Mouse (Mus musculus): Measurements from ENCODE around the gene Esyt1. TPM values are rescaled to one million over a fixed set of nuclear protein-coding genes. Genes with fewer than 3 reads are reported as not detected.

Gene Esyt1
- polyA plus RNA-seq, 1 experiment from 2014 or later: 11.7 TPM

DNA sequence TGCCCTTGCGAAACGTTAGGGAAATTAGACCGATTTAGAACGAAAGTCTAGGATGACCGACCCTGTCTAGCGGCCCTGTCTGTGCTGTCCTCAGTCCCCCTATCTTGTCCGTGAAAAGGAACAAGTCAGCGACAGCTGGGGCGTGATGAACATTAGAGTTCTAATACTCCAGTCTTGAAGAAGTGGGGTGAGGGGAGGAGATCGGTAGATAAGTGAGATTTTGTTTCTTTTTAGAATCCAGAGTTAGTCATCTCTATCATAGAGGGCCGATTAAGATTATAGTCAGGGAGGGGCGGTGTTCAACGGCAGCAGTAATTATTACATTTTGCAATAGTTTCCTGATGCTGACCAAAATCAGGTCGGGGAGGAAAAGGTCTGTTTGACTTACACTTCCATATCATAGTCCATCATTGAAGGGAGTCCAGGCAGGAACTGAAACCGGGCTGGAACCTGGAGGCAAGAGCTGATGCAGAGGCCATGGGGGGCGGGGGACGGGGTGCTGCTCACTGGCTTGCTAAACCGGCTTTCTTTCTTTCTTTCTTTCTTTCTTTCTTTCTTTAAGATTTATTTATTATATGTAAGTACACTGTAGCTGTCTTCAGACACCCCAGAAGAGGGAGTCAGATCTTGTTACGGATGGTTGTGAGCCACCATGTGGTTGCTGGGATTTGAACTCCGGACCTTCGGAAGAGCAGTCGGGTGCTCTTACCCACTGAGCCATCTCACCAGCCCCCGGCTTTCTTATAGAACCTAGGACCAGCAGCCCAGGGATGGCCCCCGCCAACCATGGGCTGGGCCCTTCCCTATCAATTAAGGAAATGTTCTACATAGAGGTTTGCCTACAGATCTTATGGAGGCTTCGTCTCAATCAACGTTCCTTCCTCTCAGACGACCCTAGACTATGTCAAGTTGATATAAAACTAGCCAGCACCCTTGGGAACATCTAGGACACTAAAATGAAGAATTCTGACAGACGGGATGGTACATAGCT lies 990 bp upstream of the Esyt1 start:
- Histone ChIP-seq H3K9me3 (ENCODE audit: control insufficient read depth) (no peaks in the 10 kb centered on the region), H3K27ac (ENCODE audit: low read depth, low read length) (no peak overlapping the region), H3K36me3 (ENCODE audit: control insufficient read depth, insufficient read depth) (peaks cover 8% of the 10 kb centered on the region), H3K4me1 (replicated peaks; ENCODE audit: control insufficient read depth, insufficient read depth, low read length) (no peaks in the 10 kb centered on the region), H3K27me3 (replicated peaks; ENCODE audit: control insufficient read depth, insufficient read depth, low read length) (no peaks in the 10 kb centered on the region), H3K4me2 (replicated peaks; ENCODE audit: low read depth) (peak overlapping the region; percentile 100), H3K4me3 (ENCODE audit: low read depth, low read length) (peak overlapping the region; percentile 92), H3K9ac (ENCODE audit: low read depth, low read length) (peak overlapping the region; percentile 11; the same call in 1 of the 2 replicates)
- no peak for TF ChIP-seq CTCF (IDR thresholded peaks at IDR 0.05; ENCODE audit: low read depth)
- no peak for ATAC-seq
- WGBS: 26% methylated on average over 28 of the region's 28 CpGs

DNA sequence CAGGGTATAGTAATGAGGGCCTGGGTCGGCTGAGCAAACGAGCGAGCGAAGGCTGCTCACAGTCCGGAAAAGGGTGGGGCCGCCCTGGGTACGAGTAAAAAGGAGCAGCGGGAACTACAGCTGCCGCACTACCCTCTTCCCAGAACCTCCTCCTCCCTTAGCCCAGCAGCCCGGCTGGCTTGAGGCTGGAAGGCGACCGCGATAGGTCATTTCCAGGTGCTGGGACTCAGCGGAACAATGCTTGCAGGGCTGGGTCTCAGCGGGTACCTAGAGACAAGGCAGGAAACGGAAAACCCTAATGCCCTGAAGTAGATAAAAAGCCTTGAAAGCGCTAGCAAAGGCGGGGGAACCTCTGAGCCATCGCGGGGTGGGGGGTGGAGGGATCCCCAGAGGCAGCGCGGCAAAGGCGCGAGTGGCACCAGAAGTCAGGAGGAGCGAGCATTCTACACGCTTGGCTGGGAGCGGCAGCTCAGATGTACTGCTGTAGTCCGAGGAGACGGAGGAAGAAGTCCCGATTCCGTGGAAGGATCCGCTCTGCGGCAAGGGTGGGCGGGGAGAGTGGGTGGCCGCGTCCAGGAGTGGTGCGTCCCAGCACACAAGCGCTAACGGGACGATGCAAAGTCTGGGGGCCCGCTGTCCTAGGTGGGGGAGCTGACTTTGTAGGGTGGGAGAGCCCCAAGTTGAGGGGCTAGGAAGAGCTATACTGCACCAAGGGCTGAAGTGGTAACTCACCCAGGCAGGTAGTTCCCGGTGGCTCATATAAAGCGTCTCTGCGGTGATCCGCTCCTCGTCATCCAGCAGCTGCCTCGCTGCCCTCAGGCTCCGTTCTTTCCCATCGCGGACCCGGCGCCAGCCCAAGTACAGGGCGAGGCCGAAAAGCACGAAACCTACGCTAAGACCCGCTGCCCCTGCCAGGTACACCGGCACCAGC lies 674 bp downstream of the Esyt1 start:
- Histone ChIP-seq H3K9ac (ENCODE audit: low read depth, low read length) (peak overlapping the region; percentile 78), H3K4me3 (ENCODE audit: low read depth, low read length) (peak overlapping the region; percentile 92), H3K4me1 (replicated peaks; ENCODE audit: control insufficient read depth, insufficient read depth, low read length) (no peaks in the 10 kb centered on the region), H3K9me3 (ENCODE audit: control insufficient read depth) (no peaks in the 10 kb centered on the region), H3K27ac (ENCODE audit: low read depth, low read length) (peak overlapping the region; percentile 86), H3K36me3 (ENCODE audit: control insufficient read depth, insufficient read depth) (peaks cover 22% of the 10 kb centered on the region), H3K27me3 (replicated peaks; ENCODE audit: control insufficient read depth, insufficient read depth, low read length) (no peaks in the 10 kb centered on the region), H3K4me2 (replicated peaks; ENCODE audit: low read depth) (peak overlapping the region; percentile 100)
- under 1% methylated on average over 58 of the region's 58 CpGs for WGBS
- peak; percentile 48 for ATAC-seq
- TF ChIP-seq CTCF (IDR thresholded peaks at IDR 0.05; ENCODE audit: low read depth): no peak

DNA sequence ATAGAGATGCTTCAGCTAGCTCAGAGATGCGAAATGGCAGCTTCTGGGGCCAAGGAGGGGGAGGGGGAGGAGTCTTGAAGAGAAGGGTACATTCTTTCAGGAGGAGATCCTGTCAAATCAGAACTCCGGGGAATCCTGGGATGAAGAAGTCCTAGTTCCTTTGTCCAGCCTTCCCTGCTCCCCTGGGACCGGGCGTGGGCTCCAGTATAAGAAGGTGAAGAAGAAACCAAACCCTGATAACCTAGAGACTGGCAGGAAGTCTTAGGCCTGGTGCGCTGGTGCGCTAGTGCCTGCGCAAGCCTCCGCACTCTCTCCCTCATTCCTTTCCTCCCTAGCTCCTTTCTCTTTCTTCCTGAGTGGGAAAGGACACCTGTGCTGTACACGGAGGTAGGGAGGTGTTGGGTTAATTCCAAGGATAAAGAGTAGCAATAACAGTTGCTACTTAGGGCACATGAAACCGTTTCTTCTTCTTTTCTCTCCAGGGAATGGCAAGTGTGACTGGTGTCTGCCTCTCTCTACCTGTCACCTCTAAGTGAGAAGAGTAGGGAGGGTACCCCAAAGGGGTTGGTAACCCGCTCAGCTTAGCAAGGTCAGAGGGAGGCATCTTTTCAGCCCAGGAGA lies 1.4 kb downstream of the Esyt1 start:
- no peak for ATAC-seq
- 43% methylated on average over 11 of the region's 11 CpGs for WGBS
- H3K4me2 ChIP-seq (replicated peaks; ENCODE audit: low read depth): peak overlapping the region; percentile 100

DNA sequence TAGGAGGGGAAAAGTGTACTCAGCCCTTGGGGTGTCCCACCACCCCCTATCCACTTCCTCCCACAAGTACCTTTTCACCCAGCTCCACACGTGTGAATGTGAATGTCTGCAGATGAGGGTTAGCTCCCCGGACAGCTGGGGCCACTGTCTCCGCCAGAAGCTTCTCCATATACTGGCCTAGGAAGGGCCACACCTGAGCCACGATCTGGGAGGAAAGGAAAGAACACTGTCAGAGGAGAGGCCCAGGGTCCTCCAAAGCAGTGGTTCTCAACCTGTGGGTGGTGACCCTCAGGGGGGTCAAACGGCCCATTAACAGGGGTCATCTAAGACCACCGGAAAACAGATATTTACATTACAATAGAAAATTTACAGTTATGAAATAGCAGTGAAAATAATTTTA lies 3.3 kb downstream of the Esyt1 start:
- WGBS: 75% methylated on average over 6 of the region's 6 CpGs
- Histone ChIP-seq H3K36me3 (ENCODE audit: control insufficient read depth, insufficient read depth) (peaks cover 42% of the 10 kb centered on the region), H3K27ac (ENCODE audit: low read depth, low read length) (no peak overlapping the region), H3K9ac (ENCODE audit: low read depth, low read length) (no peak overlapping the region), H3K9me3 (ENCODE audit: control insufficient read depth) (no peaks in the 10 kb centered on the region), H3K4me3 (ENCODE audit: low read depth, low read length) (no peak overlapping the region), H3K27me3 (replicated peaks; ENCODE audit: control insufficient read depth, insufficient read depth, low read length) (no peaks in the 10 kb centered on the region), H3K4me2 (replicated peaks; ENCODE audit: low read depth) (no peak overlapping the region), H3K4me1 (replicated peaks; ENCODE audit: control insufficient read depth, insufficient read depth, low read length) (no peaks in the 10 kb centered on the region)
- TF ChIP-seq CTCF (IDR thresholded peaks at IDR 0.05; ENCODE audit: low read depth): no peak
- no peak for ATAC-seq

More for the DNA sequence above, 1.4 kb downstream of the Esyt1 start:
- H3K4me3 ChIP-seq (ENCODE audit: low read depth, low read length): peak overlapping the region; percentile 92
- no peaks in the 10 kb centered on the region for H3K9me3 ChIP-seq (ENCODE audit: control insufficient read depth)
- H3K27me3 ChIP-seq (replicated peaks; ENCODE audit: control insufficient read depth, insufficient read depth, low read length): no peaks in the 10 kb centered on the region
- TF ChIP-seq CTCF (IDR thresholded peaks at IDR 0.05; ENCODE audit: low read depth): no peak
- H3K27ac ChIP-seq (ENCODE audit: low read depth, low read length): no peak overlapping the region; the same call in 1 of the 2 replicates
- H3K4me1 ChIP-seq (replicated peaks; ENCODE audit: control insufficient read depth, insufficient read depth, low read length): no peaks in the 10 kb centered on the region
- H3K36me3 ChIP-seq (ENCODE audit: control insufficient read depth, insufficient read depth): peaks cover 30% of the 10 kb centered on the region
- peak overlapping the region; percentile 78; the same call in 1 of the 2 replicates for H3K9ac ChIP-seq (ENCODE audit: low read depth, low read length)

GRCm38 (mm10) chr10:128520591-128520990 lies 5.1 kb downstream of the Esyt1 start:
- no peaks in the 10 kb centered on the region for H3K4me1 ChIP-seq (replicated peaks; ENCODE audit: control insufficient read depth, insufficient read depth, low read length)
- no peak overlapping the region for H3K9ac ChIP-seq (ENCODE audit: low read depth, low read length)
- 89% methylated on average over 16 of the region's 16 CpGs for WGBS
- TF ChIP-seq CTCF (IDR thresholded peaks at IDR 0.05; ENCODE audit: low read depth): no peak
- H3K4me2 ChIP-seq (replicated peaks; ENCODE audit: low read depth): no peak overlapping the region
- H3K36me3 ChIP-seq (ENCODE audit: control insufficient read depth, insufficient read depth): peaks cover 58% of the 10 kb centered on the region
- no peaks in the 10 kb centered on the region for H3K27me3 ChIP-seq (replicated peaks; ENCODE audit: control insufficient read depth, insufficient read depth, low read length)
- no peak for ATAC-seq
- no peak overlapping the region for H3K4me3 ChIP-seq (ENCODE audit: low read depth, low read length)
- H3K9me3 ChIP-seq (ENCODE audit: control insufficient read depth): no peaks in the 10 kb centered on the region
- H3K27ac ChIP-seq (ENCODE audit: low read depth, low read length): no peak overlapping the region
